Mouse (Mus musculus): ENCODE data around the gene Mtor.

GRCm38 (mm10) chr4:148588793-148589192, 140.4 kb downstream of the Mtor start:
- TF ChIP-seq CTCF (IDR thresholded peaks at IDR 0.05; ENCODE audit: insufficient read depth, low read depth, low read length) = no peak
- TF ChIP-seq POLR2A (IDR thresholded peaks at IDR 0.05; ENCODE audit: insufficient read depth, low read depth, low read length) = no peak

Measured in olfactory bulb, adult 2 months (tissue).